Mouse (Mus musculus): ENCODE measurements around the gene Mrvi1. TPM values are rescaled to one million over a fixed set of nuclear protein-coding genes. Genes with fewer than 3 reads are reported as not detected.

Mrvi1 gene
- polyA plus RNA-seq, 1 experiment from 2014 or later, result 0.61 TPM

- ATAC-seq (ENCODE audit: insufficient number of reproducible peaks, insufficient read depth, low FRiP score, low TSS enrichment, low read depth), result no peak
- Histone ChIP-seq H3K4me2 (no peak overlapping the region), H3K36me3 (no peaks in the 10 kb centered on the region), H3K4me1 (replicated peaks) (no peaks in the 10 kb centered on the region), H3K27me3 (no peaks in the 10 kb centered on the region), H3K4me3 (replicated peaks) (no peak overlapping the region), H3K27ac (no peak overlapping the region), H3K9me3 (no peaks in the 10 kb centered on the region), H3K9ac (replicated peaks) (no peak overlapping the region)
- WGBS, result 81% methylated on average over 3 of the region's 3 CpGs
Measured at GRCm38 (mm10) chr7:111004136-111004840, 22.0 kb upstream of the Mrvi1 start.

- no peak overlapping the region for H3K4me2 ChIP-seq
- H3K4me3 ChIP-seq (replicated peaks), result no peak overlapping the region
- no peaks in the 10 kb centered on the region for H3K36me3 ChIP-seq
- no peaks in the 10 kb centered on the region for H3K9me3 ChIP-seq
- ATAC-seq (ENCODE audit: insufficient number of reproducible peaks, insufficient read depth, low FRiP score, low TSS enrichment, low read depth), result no peak
- no peaks in the 10 kb centered on the region for H3K4me1 ChIP-seq (replicated peaks)
- no peak overlapping the region for H3K9ac ChIP-seq (replicated peaks)
- H3K27ac ChIP-seq, result no peak overlapping the region
- 81% methylated on average over 15 of the region's 15 CpGs for WGBS
- H3K27me3 ChIP-seq, result no peaks in the 10 kb centered on the region
Measured at GRCm38 (mm10) chr7:110998887-110999827, 16.9 kb upstream of the Mrvi1 start.

GRCm38 (mm10) chr7:110991221-110991494 is 8.9 kb upstream of the Mrvi1 start:
- no peak overlapping the region for H3K27ac ChIP-seq
- no peaks in the 10 kb centered on the region for H3K27me3 ChIP-seq
- H3K36me3 ChIP-seq, result no peaks in the 10 kb centered on the region
- ATAC-seq (ENCODE audit: insufficient number of reproducible peaks, insufficient read depth, low FRiP score, low TSS enrichment, low read depth), result no peak
- no peak overlapping the region for H3K4me3 ChIP-seq (replicated peaks)
- H3K9ac ChIP-seq (replicated peaks), result no peak overlapping the region
- no peak overlapping the region for H3K4me2 ChIP-seq
- no peaks in the 10 kb centered on the region for H3K9me3 ChIP-seq
- H3K4me1 ChIP-seq (replicated peaks), result peaks cover 22% of the 10 kb centered on the region
- 27% methylated on average over 4 of the region's 4 CpGs for WGBS

- no peaks in the 10 kb centered on the region for H3K27me3 ChIP-seq
- no peak overlapping the region for H3K9ac ChIP-seq (replicated peaks)
- H3K9me3 ChIP-seq, result no peaks in the 10 kb centered on the region
- no peak overlapping the region for H3K27ac ChIP-seq
- H3K4me1 ChIP-seq (replicated peaks), result peaks cover 22% of the 10 kb centered on the region
- no peak for ATAC-seq (ENCODE audit: insufficient number of reproducible peaks, insufficient read depth, low FRiP score, low TSS enrichment, low read depth)
- no peak overlapping the region for H3K4me2 ChIP-seq
- H3K36me3 ChIP-seq, result no peaks in the 10 kb centered on the region
- WGBS, result 54% methylated on average over 5 of the region's 5 CpGs
- no peak overlapping the region for H3K4me3 ChIP-seq (replicated peaks)
Measured at GRCm38 (mm10) chr7:110990356-110991220, 8.3 kb upstream of the Mrvi1 start.

GRCm38 (mm10) chr7:110989286-110989879 is 7.1 kb upstream of the Mrvi1 start:
- Histone ChIP-seq H3K4me3 (replicated peaks) (no peak overlapping the region), H3K27ac (no peak overlapping the region), H3K27me3 (no peaks in the 10 kb centered on the region), H3K9ac (replicated peaks) (no peak overlapping the region), H3K9me3 (no peaks in the 10 kb centered on the region), H3K4me1 (replicated peaks) (peaks cover 22% of the 10 kb centered on the region), H3K4me2 (no peak overlapping the region), H3K36me3 (no peaks in the 10 kb centered on the region)
- no peak for ATAC-seq (ENCODE audit: insufficient number of reproducible peaks, insufficient read depth, low FRiP score, low TSS enrichment, low read depth)
- WGBS, result 23% methylated on average over 5 of the region's 5 CpGs

GRCm38 (mm10) chr7:110988081-110988480 is 5.8 kb upstream of the Mrvi1 start:
- H3K4me1 ChIP-seq (replicated peaks), result peaks cover 22% of the 10 kb centered on the region
- no peak for ATAC-seq (ENCODE audit: insufficient number of reproducible peaks, insufficient read depth, low FRiP score, low TSS enrichment, low read depth)
- no peak overlapping the region for H3K4me3 ChIP-seq (replicated peaks)
- no peak overlapping the region for H3K9ac ChIP-seq (replicated peaks)
- H3K27ac ChIP-seq, result no peak overlapping the region
- H3K36me3 ChIP-seq, result no peaks in the 10 kb centered on the region
- H3K27me3 ChIP-seq, result no peaks in the 10 kb centered on the region
- 95% methylated on average over 3 of the region's 3 CpGs for WGBS
- H3K4me2 ChIP-seq, result no peak overlapping the region
- H3K9me3 ChIP-seq, result no peaks in the 10 kb centered on the region

GRCm38 (mm10) chr7:110985581-110986265 is 3.5 kb upstream of the Mrvi1 start:
- Histone ChIP-seq H3K27me3 (no peaks in the 10 kb centered on the region), H3K36me3 (no peaks in the 10 kb centered on the region), H3K4me3 (replicated peaks) (no peak overlapping the region), H3K9ac (replicated peaks) (no peak overlapping the region), H3K27ac (no peak overlapping the region), H3K9me3 (no peaks in the 10 kb centered on the region), H3K4me1 (replicated peaks) (peaks cover 29% of the 10 kb centered on the region), H3K4me2 (no peak overlapping the region)
- ATAC-seq (ENCODE audit: insufficient number of reproducible peaks, insufficient read depth, low FRiP score, low TSS enrichment, low read depth), result no peak
- WGBS, result 86% methylated on average over 7 of the region's 7 CpGs

DNA sequence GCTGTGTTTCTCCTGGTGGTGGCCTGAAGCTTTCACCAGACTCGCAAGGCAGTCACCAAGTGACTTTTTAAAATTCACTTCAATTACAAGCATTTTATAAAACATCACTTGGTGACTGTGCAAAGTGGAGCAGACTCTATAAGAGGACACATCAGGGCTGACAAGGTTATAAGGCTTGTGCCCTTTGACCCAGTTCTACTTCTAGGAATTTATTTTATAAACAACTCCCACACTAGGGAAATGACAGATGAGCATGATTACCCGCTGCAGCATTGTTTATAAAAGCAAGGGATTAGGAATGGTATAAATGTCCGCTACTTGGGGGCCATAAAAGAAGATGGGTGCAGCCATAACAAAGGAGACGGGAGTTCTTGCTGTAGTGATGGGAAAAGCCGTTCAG is 1.4 kb upstream of the Mrvi1 start:
- no peak overlapping the region for H3K27ac ChIP-seq
- WGBS, result 58% methylated on average over 5 of the region's 5 CpGs
- ATAC-seq (ENCODE audit: insufficient number of reproducible peaks, insufficient read depth, low FRiP score, low TSS enrichment, low read depth), result no peak
- H3K4me3 ChIP-seq (replicated peaks), result no peak overlapping the region
- H3K4me2 ChIP-seq, result no peak overlapping the region
- H3K9ac ChIP-seq (replicated peaks), result no peak overlapping the region
- H3K4me1 ChIP-seq (replicated peaks), result peaks cover 19% of the 10 kb centered on the region
- no peaks in the 10 kb centered on the region for H3K36me3 ChIP-seq
- H3K9me3 ChIP-seq, result no peaks in the 10 kb centered on the region
- no peaks in the 10 kb centered on the region for H3K27me3 ChIP-seq

GRCm38 (mm10) chr7:110982764-110983163 is 503 bp upstream of the Mrvi1 start:
- H3K27me3 ChIP-seq, result no peaks in the 10 kb centered on the region
- H3K27ac ChIP-seq, result no peak overlapping the region
- WGBS, result 63% methylated on average over 4 of the region's 4 CpGs
- H3K9me3 ChIP-seq, result no peaks in the 10 kb centered on the region
- H3K4me1 ChIP-seq (replicated peaks), result peaks cover 19% of the 10 kb centered on the region
- no peak overlapping the region for H3K4me3 ChIP-seq (replicated peaks)
- no peaks in the 10 kb centered on the region for H3K36me3 ChIP-seq
- no peak overlapping the region for H3K4me2 ChIP-seq
- ATAC-seq (ENCODE audit: insufficient number of reproducible peaks, insufficient read depth, low FRiP score, low TSS enrichment, low read depth), result no peak
- H3K9ac ChIP-seq (replicated peaks), result no peak overlapping the region

- no peaks in the 10 kb centered on the region for H3K9me3 ChIP-seq
- no peak overlapping the region for H3K4me3 ChIP-seq (replicated peaks)
- 35% methylated on average over 8 of the region's 8 CpGs for WGBS
- no peak overlapping the region for H3K9ac ChIP-seq (replicated peaks)
- no peak for ATAC-seq (ENCODE audit: insufficient number of reproducible peaks, insufficient read depth, low FRiP score, low TSS enrichment, low read depth)
- H3K4me2 ChIP-seq, result no peak overlapping the region
- H3K4me1 ChIP-seq (replicated peaks), result peaks cover 19% of the 10 kb centered on the region
- peak overlapping the region; percentile 77; the same call in 1 of the 2 replicates for H3K27ac ChIP-seq
- no peaks in the 10 kb centered on the region for H3K27me3 ChIP-seq
- H3K36me3 ChIP-seq, result no peaks in the 10 kb centered on the region
Measured at GRCm38 (mm10) chr7:110981036-110981435, 1.2 kb downstream of the Mrvi1 start.
